ENCODE assay signal across 8 mouse cellular contexts in the genomic region with DNA sequence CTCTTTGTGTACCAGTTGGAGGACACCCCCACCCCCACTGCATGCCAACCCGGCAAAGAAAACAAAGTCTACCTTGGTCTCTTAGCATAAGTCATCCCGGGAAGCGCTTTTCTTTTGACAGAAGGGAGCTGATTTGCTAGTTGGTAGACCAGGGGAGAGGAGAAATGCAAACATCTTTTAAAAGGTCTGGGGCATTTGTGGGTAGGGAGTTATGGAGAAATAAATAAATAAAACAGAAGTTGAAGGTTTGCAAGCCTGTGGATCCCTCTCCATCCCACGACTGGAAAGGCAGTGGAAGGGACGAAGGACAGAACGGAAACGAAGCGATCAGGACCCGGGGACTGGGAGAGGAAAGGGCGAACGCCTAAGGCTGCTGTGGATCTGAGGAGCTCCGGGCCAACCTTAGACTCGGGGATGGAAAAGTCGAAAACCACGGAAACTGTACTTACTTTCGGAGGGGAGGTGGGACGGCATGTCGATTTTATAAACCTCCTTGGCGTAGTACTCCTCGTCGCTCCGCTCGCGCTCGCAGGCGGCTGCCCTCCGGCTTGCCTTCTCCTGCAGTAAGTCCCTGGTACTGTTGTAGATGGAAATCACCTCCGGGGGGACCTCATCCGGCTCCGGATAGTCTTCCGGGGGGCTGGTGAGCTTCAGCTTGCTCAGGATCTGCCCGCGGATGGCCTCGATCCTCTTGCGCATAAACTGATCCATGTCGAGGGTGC. TPM values are rescaled to one million over a fixed set of nuclear protein-coding genes. Genes with fewer than 3 reads are reported as not detected.
DNase-seq lines count a peak whose midpoint lies in the region; ATAC-seq lines count a peak whose summit lies in the region.

No protein-coding gene starts in this region.

- peak; percentile 39 for DNase-seq in right cerebral cortex, postnatal 10 days (ENCODE audit: low spot score in 2 of 2)
- DNase-seq in right cerebral cortex, adult 18-20 months, result no peak
- DNase-seq in gastrocnemius, adult 18-20 months (ENCODE audit: low spot score), result peak; percentile 35
- DNase-seq in intestine, embryonic 14.5 days (ENCODE audit: low spot score), result peak; percentile 82
- peak; percentile 38 for DNase-seq in right cerebral cortex, postnatal 25 days
- no peak for DNase-seq in c-Kit-positive CD71-positive TER-119-positive erythroid progenitor cells, embryonic 14.5 days (ENCODE audit: low spot score)

- no peak overlapping the region for H3K27ac ChIP-seq in brown adipose tissue, adult 24 weeks (replicated peaks; ENCODE audit: low read depth, low read length)
- H3K27ac ChIP-seq in intestine, embryonic 14.5 days (ENCODE audit: low read depth), result peak overlapping the region; percentile 73; the same call in 1 of the 2 replicates
- peak overlapping the region; percentile 97 for H3K27ac ChIP-seq in lung, embryonic 16.5 days (ENCODE audit: low read length)

- H3K4me3 ChIP-seq in brown adipose tissue, adult 24 weeks (ENCODE audit: insufficient read depth, low read depth, low read length), result peak overlapping the region; percentile 71
- H3K4me3 ChIP-seq in intestine, embryonic 14.5 days (ENCODE audit: low read depth, low read length), result peak overlapping the region; percentile 58
- peak overlapping the region; percentile 80 for H3K4me3 ChIP-seq in lung, embryonic 16.5 days (ENCODE audit: low read length)

- H3K36me3 ChIP-seq in intestine, embryonic 14.5 days (ENCODE audit: control insufficient read depth, insufficient read depth, low read length), result no peaks in the 10 kb centered on the region
- H3K36me3 ChIP-seq in lung, embryonic 16.5 days (ENCODE audit: control insufficient read depth, insufficient read depth, low read length), result 0 out of 2 replicates have a peak, but pooled peaks cover 2% of the 10 kb centered on the region

- H3K27me3 ChIP-seq in intestine, embryonic 14.5 days (replicated peaks; ENCODE audit: control insufficient read depth, insufficient read depth, low read length), result peaks cover 10% of the 10 kb centered on the region
- H3K27me3 ChIP-seq in lung, embryonic 16.5 days (ENCODE audit: control insufficient read depth, insufficient read depth, low read depth, low read length), result no peaks in the 10 kb centered on the region

- H3K9me3 ChIP-seq in intestine, embryonic 14.5 days (ENCODE audit: control insufficient read depth, low read length), result no peaks in the 10 kb centered on the region
- no peaks in the 10 kb centered on the region for H3K9me3 ChIP-seq in lung, embryonic 16.5 days (ENCODE audit: control insufficient read depth, low read length)

- H3K4me1 ChIP-seq in brown adipose tissue, adult 24 weeks (ENCODE audit: control insufficient read depth, insufficient read depth, insufficient read length, low read length), result no peaks in the 10 kb centered on the region
- H3K4me1 ChIP-seq in intestine, embryonic 14.5 days (replicated peaks; ENCODE audit: control insufficient read depth, insufficient read depth, low read length), result peaks cover 12% of the 10 kb centered on the region
- peaks cover 19% of the 10 kb centered on the region for H3K4me1 ChIP-seq in lung, embryonic 16.5 days (replicated peaks; ENCODE audit: control insufficient read depth, insufficient read depth, low read length)

- peak overlapping the region; percentile 80 for H3K4me2 ChIP-seq in intestine, embryonic 14.5 days (ENCODE audit: low read length)
- peak overlapping the region; percentile 84 for H3K4me2 ChIP-seq in lung, embryonic 16.5 days (ENCODE audit: low read depth, low read length)

- no peak for ATAC-seq in intestine, embryonic 14.5 days (replicated peaks; ENCODE audit: low FRiP score, low TSS enrichment, low read depth)
- no peak for ATAC-seq in lung, embryonic 16.5 days (ENCODE audit: low read depth)

- 1% methylated on average over 36 of the region's 36 CpGs for WGBS in intestine, embryonic 14.5 days
- WGBS in lung, embryonic 16.5 days, result under 1% methylated on average over 36 of the region's 36 CpGs

- peak overlapping the region; percentile 61 for H3K9ac ChIP-seq in intestine, embryonic 14.5 days (ENCODE audit: low read length)
- H3K9ac ChIP-seq in lung, embryonic 16.5 days (ENCODE audit: low read length), result peak overlapping the region; percentile 94

RNA-seq across cellular contexts. Expression of a gene that starts 1.6 kb away (rescaled TPM):
- polyA plus RNA-seq in brown adipose tissue, adult 24 weeks (2012; ENCODE audit: insufficient read depth, insufficient read length, missing spikeins), result 0.99 and 1.2 TPM in 2 replicates
- total RNA-seq in gastrocnemius, adult 18-20 months (2021), result 10 to 100 TPM; 15.5 to 17.9 TPM
- polyA plus RNA-seq in intestine, embryonic 14.5 days (2014; fragmentation: Nextera tagmentation; extraction: Ambion mirVana), result 21.5 and 26.2 TPM in 2 replicates
- polyA plus RNA-seq in lung, embryonic 16.5 days (2015; fragmentation: Nextera tagmentation; extraction: Ambion mirVana), result 102 and 106 TPM in 2 replicates

RNA-seq across cellular contexts. Expression of a gene that starts 45.0 kb away (rescaled TPM):
- polyA plus RNA-seq in brown adipose tissue, adult 24 weeks (2012; ENCODE audit: insufficient read depth, insufficient read length, missing spikeins), result 13.4 and 14.4 TPM in 2 replicates
- 10 to 100 TPM; 10.2 to 12.6 TPM for total RNA-seq in gastrocnemius, adult 18-20 months (2021)
- 76.4 and 85.1 TPM in 2 replicates for polyA plus RNA-seq in intestine, embryonic 14.5 days (2014; fragmentation: Nextera tagmentation; extraction: Ambion mirVana)
- 50.8 and 56.4 TPM in 2 replicates for polyA plus RNA-seq in lung, embryonic 16.5 days (2015; fragmentation: Nextera tagmentation; extraction: Ambion mirVana)

Comparison
In these comparisons a context has a peak if more than half of its experiments do, and no peak if none do; other contexts are left out.
1. DNase-seq: peak in right cerebral cortex, postnatal 10 days (2 of 2), gastrocnemius, adult 18-20 months (single experiment), intestine, embryonic 14.5 days (single experiment) and right cerebral cortex, postnatal 25 days (single experiment); none in right cerebral cortex, adult 18-20 months (single experiment) and c-Kit-positive CD71-positive TER-119-positive erythroid progenitor cells, embryonic 14.5 days (single experiment).
2. RNA of a gene that starts 1.6 kb away (polyA plus RNA-seq): 102 to 106 TPM in lung, embryonic 16.5 days and 21.5 to 26.2 TPM in intestine, embryonic 14.5 days; 0.99 to 1.2 TPM in brown adipose tissue, adult 24 weeks; every median in the first group is over 10 times any median in the second.
3. Peak in every context shown above with its lines, with median percentiles within 50 percentile points of each other: H3K4me3 ChIP-seq.